Mouse (Mus musculus) thymus, adult 18-20 months (tissue): Measurements from ENCODE around the gene Rps19bp1.
A peak's percentile ranks its signal among the peaks of the same experiment; 100 is the strongest.

Source experiments
- DNase-seq, 2 experiments: peaks; one replicate each; pipeline ENCODE4 v3.0.0; 2022; ENCODE audit warnings: mixed read lengths in 2 of 2

The Rps19bp1 gene

DNA sequence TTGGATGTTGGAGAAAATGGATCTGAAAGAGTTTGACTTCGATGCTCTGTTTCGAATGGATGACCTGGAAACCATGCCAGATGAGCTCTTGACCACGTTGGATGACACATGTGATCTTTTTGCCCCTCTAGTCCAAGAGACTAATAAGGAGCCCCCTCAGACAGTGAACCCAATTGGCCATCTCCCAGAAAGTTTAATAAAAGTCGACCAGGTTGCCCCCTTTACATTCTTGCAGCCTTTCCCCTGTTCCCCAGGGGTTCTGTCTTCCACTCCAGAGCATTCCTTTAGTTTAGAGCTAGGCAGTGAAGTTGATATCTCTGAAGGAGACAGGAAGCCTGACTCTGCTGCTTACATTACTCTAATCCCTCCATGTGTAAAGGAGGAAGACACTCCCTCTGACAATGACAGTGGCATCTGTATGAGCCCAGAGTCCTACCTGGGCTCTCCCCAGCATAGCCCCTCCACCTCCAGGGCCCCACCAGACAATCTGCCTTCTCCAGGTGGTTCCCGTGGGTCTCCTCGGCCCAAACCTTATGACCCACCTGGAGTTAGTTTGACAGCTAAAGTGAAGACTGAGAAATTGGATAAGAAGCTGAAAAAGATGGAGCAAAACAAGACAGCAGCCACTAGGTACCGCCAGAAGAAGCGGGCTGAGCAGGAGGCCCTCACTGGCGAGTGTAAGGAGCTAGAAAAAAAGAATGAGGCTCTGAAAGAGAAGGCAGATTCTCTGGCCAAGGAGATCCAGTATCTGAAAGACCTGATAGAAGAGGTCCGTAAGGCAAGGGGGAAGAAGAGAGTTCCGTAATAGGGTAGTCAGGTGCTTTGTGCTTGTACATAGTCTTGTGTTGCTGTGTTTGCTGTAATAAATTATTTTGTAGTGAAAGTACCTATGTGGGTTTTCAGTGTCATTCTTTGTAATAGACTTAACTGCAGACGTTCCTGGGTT lies 7.2 kb downstream of the Rps19bp1 start:
- no peak for DNase-seq

GRCm38 (mm10) chr15:80256242-80256641 lies 7.9 kb downstream of the Rps19bp1 start:
- no peak for DNase-seq

GRCm38 (mm10) chr15:80255646-80256121 lies 8.4 kb downstream of the Rps19bp1 start:
- DNase-seq: peak; percentile 41 to 57

DNA sequence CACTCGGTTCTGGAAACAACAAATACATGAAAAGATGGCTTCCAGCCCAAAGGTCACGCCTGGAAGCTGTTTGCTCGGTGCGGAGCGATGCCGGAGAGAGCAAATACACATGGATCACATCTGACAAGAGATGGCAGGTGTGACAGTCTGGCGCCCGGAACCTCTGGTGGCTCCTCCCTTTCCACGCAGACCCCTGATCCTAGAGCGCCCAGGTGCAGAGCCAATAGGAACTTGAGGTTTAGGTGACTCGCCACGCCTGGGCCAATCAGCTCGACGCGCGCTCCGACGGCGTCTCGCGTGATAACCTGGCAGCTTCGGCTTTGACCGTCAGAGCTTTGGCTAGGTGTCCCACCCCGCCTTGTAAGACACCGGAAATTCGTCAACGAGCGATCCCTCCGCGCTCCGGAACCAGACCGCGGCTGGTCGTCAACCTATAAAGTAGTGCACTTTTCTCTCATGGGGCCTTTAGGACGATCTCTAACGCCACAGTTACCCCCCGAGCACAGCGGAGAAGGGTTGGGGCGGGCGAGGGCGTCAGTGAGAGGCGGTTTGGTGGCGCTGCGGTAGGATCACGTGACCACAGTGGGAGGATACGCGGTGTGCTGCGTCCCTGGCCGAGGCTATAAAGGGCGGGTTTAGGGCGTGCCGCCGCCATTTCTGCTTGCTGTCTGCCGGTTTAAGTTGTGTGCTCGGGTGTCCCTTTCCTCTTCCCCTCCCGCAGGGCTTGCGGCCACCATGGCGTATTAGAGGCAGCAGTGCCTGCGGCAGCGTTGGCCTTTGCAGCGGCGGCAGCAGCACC lies 9.1 kb downstream of the Rps19bp1 start, which contains the start of gene Atf4:
Atf4 (plus strand) TSS at position 338 of the 799 bp plus-strand sequence.
- peak; percentile 97 to 98 for DNase-seq

DNA sequence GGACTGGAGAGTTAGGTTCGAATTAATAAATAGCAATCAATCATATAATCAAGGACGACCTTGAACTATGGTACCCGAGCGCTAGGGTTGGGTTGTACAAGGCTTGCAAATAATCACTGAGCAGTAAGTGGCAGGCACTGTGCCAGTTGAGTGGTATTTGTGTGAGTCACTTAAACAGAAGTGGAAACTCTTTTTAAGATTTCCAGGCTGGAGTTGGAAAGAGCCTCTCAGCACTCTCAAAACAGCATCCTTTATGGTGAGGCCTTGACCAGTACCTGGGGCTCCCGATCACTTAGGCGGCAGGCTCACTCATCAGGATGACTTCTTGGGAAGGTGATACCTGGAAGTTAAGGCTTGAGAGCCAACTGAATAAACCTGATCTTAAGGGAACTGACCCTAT lies 9.9 kb downstream of the Rps19bp1 start:
- no peak for DNase-seq

DNA sequence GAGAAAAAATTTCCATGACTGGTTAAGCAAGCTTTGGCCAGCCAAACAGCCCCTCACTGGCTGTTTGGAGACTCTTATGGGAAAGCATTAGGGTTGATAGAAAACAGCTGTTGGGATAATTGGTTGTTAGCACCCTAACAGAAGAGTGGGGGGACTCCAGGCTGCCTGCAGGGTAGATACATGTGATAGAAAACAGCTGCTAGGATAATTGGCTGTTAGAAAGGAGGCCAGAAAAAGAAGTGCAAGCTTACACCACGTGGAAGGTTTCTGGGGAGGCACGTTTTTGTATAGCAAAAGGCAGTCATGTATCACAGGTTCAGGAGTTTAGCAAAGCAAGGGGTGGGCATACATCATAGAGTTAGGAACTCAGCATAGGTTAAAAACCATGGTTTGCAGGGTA lies 10.6 kb downstream of the Rps19bp1 start:
- DNase-seq: no peak

- DNase-seq: no peak
These were observed 13.5 kb downstream of the Rps19bp1 start for GRCm38 (mm10) chr15:80250586-80250985.

GRCm38 (mm10) chr15:80249672-80250071 lies 14.4 kb downstream of the Rps19bp1 start:
- DNase-seq: no peak

DNA sequence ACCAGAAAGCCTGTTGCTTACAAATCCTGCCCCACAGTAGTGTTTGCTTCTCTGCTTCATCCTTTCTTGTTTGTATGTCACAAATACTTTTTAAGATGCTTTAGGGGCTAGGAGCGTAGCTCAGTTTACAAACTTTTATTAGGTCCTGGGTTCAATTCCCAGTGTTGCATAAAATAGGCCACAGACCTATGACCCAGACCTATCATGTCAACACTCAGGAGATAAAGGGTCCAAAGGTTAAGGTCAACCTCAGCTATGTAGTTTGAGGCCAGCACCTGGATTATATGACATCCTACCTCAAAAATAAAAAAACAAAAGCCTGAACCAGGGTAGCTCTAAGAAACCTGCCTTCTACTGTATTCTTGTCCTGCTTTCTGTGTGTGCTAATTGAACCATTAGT lies 15.5 kb downstream of the Rps19bp1 start:
- no peak for DNase-seq

DNA sequence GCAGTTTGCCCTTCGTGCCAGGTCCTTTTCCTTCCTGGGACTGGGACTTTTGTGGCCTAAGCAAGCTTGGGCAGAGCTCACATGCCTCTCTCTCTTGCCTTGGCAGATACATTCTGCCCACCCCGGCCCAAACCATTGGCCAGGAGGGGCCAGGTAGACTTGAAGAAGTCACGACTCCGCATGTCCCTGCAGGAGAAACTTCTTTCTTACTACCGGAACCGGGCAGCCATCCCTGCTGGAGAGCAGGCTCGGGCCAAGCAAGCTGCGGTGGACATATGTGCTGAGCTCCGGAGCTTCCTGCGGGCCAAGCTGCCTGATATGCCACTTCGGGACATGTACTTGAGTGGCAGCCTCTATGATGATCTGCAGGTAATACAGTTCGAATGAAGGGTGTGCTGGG lies 16.0 kb downstream of the Rps19bp1 start:
- no peak for DNase-seq

DNA sequence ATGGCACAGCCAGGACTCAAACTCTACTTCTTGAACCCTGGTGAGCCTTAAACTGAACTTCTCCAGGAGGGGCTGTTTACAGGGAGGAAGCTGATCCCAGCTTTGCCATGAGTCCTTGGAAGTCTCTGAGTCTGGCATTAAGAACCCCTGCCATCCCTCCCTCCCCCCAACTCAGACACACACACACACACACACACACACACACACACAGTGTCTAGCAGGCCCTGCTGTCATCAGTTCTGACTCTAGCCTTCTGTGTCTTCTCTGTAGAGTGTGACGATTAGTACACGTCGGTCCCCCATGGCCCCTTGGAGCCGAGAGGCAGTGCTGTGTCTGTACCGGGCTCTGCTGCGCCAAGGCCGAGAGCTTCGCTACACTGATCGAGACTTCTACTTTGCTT lies 28.6 kb downstream of the Rps19bp1 start, which contains the start of gene AC140267.1:
AC140267.1 (plus strand) TSS at position 301 of the 400 bp plus-strand sequence.
- DNase-seq: no peak

- DNase-seq: peak; percentile 98
These were observed 30.2 kb downstream of the Rps19bp1 start, which contains the start of gene Mief1 for GRCm38 (mm10) chr15:80233733-80234509. Gene Mief1 (plus strand): TSS chr15:80234018.

GRCm38 (mm10) chr15:80233053-80233452 lies 31.1 kb downstream of the Rps19bp1 start:
- DNase-seq: no peak

DNA sequence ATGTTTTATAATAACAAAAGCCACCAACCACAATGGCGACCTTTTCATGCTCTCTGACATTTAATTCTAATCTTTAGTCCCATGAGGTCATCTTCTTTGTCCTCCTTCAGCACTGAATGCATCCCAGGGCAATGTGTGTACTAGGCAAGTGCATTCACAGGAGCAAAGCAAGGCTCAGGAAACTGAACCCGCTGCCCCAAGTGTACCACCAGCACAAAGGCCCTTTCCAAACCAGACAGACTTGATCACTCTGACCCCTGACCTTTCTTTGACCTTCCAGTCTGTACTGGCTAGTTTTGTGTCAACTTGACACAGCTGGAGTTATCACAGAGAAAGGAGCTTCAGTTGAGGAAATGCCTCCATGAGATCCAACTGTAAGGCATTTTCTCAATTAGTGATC lies 31.8 kb downstream of the Rps19bp1 start:
- DNase-seq: no peak

- DNase-seq: no peak
These were observed 35.9 kb downstream of the Rps19bp1 start for GRCm38 (mm10) chr15:80228071-80228800.

GRCm38 (mm10) chr15:80225796-80226195 lies 38.3 kb downstream of the Rps19bp1 start:
- no peak for DNase-seq

DNA sequence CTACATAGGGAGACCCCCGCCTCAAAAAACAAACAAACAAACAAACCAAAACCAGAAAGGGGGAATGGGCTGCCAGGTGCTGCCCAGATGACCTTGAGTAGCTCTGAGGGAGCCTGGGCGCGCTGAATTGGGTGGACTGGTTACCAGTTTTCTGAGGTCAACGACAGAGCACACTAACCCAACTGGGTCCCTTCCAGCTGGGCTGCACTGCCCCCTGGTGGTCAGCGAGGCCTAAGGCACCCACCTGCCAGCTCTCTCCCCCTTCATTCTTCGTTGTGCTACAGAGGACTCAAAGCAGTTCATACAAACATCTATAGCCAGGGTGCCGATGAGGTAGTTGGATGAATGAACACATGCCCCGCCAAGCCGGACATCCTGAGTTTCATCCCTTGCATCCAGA lies 38.9 kb downstream of the Rps19bp1 start:
- DNase-seq: peak; percentile 40 to 56

DNA sequence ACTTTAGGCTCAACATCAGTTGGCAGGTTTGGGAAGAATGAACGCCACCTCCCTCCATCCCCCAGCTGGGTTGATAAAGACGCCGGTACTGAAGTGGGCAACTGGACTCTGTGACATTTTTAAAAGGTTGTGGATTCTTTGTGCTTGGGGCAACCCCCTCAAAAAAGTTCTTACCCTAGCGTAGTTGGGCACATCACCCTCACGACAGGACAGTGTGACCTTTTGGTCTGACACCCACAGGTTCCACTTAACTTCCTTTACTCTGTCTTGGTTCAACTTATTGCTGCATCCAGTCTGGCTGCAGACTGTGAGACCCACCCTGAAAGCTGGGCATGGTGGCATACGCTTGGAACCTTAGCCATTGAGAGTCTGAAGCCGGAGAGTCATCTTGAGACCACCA lies 40.4 kb downstream of the Rps19bp1 start:
- DNase-seq: no peak

GRCm38 (mm10) chr15:80221031-80221430 lies 43.1 kb downstream of the Rps19bp1 start:
- no peak for DNase-seq

DNA sequence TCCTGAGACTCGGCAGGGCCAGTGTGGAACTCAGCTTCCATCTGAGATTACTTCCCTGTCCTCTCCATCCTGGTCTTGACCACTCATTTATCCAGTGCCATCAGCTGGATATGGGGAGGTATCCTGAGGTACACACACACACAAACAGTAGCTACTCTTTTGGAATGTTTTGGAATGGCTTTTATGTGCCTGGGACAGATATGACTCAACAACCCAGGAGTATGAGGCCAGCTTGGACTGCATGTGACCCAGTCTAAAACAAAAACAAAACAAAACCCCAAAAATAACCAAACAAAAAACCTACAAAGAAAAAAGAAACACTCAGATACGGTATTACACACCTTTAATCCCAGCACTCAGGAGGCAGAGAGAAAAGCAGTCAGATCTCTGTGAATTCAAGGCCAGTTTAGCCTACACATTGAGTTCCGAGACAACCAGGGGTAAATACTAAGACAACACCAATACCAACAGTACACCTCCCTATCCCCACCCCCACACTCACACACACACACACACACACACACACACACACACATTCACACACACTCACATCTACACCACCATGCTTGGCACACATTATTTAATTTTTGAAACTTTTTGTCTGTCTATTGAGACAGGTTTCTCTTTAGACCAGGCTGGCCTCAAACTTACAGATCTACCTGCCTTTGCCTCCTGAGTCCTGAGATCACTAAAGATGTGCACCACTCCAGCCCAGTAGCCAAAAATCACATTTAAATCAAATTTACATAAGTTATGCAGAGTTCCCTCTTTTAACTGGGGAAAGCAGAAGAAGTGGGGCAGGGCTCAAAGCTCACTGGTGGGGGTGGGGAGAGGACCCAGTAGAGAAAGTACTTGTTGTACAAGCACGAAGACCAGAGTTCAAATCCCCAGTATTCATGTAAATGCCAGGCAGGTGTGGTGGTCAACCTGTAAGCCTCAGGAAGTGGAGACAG lies 44.1 kb downstream of the Rps19bp1 start:
- no peak for DNase-seq

DNA sequence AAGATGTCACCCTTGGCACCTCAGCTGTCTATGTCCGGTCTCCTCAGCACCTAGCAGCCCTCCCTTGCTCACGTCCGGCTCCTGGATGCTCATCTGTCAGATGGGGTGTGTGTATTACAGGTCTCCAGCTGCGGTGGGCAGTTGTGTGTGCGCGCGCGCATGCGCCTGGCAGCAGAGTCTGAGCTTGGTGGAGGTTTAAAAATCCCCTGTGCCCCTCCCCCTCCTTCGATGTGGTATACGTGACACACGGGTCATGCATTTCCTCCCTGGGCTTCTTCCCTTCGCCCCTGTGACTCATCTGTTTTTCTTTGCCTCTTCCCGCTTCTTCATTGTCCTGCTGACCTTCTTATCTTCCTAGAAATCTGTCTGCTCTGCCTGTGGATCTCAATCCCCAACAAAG lies 44.9 kb downstream of the Rps19bp1 start:
- DNase-seq: peak; percentile 20 to 54
